Mouse (Mus musculus) B cell, adult 62 days (primary cell): ENCODE results near the gene Chn2. TPM values are rescaled to one million over a fixed set of nuclear protein-coding genes. Genes with fewer than 3 reads are reported as not detected.

ENCODE experiments used
- total RNA-seq: library from RNA; stranded (reverse); gene quantifications from 4 replicates; pipeline ENCODE4 v1.2.4, GENCODE M21; 2023

Gene Chn2
- total RNA-seq, result 2.0 to 2.6 TPM (median 2.3 TPM) in 4 replicates

GRCm38 (mm10) chr6:54039357-54039804 lies at the start of gene Chn2:
Gene Chn2, plus strand, starts transcription at chr6:54039554.

GRCm38 (mm10) chr6:54325246-54325885 lies 286.0 kb downstream of the Chn2 start, which contains the start of gene Prr15:
Gene Prr15, plus strand, starts transcription at chr6:54325835.

Other genes with a start within 250 kb of the Chn2 start
- gene Tril, start 218.7 kb upstream of the Chn2 start, total RNA-seq, result not detected in 4 replicates
- not detected in 4 replicates for gene Cpvl, start 60.9 kb upstream of the Chn2 start, total RNA-seq